Mouse (Mus musculus) kidney, adult 11 months (tissue): ENCODE data around the gene Csk.

Experiments used
- DNase-seq: peaks from one replicate; pipeline ENCODE4 v3.0.0; 2022

Gene Csk

GRCm38 (mm10) chr9:57653283-57653682 lies at the start of gene Csk:
Csk (minus strand) TSS chr9:57653631.
- no peak for DNase-seq

- DNase-seq, result no peak
Observed at GRCm38 (mm10) chr9:57698466-57699150, 45.2 kb upstream of the Csk start.

- no peak for DNase-seq
Observed at GRCm38 (mm10) chr9:57697380-57697779, 43.9 kb upstream of the Csk start.

GRCm38 (mm10) chr9:57696380-57697285 lies 43.2 kb upstream of the Csk start:
- DNase-seq, result peak; percentile 60

GRCm38 (mm10) chr9:57694108-57694507 lies 40.7 kb upstream of the Csk start:
- DNase-seq, result no peak

- no peak for DNase-seq
Observed at GRCm38 (mm10) chr9:57688606-57689005, 35.2 kb upstream of the Csk start.

GRCm38 (mm10) chr9:57688158-57688557 lies 34.7 kb upstream of the Csk start:
- no peak for DNase-seq

- no peak for DNase-seq
Observed at GRCm38 (mm10) chr9:57687751-57688150, 34.3 kb upstream of the Csk start, which contains the start of gene Cyp1a1. Cyp1a1 (plus strand) TSS chr9:57687928.

GRCm38 (mm10) chr9:57686011-57686410 lies 32.6 kb upstream of the Csk start:
- DNase-seq, result no peak

- no peak for DNase-seq
Observed at GRCm38 (mm10) chr9:57683520-57683919, 30.1 kb upstream of the Csk start, which contains the start of gene Cyp1a2. Cyp1a2 (minus strand) TSS chr9:57683703.

GRCm38 (mm10) chr9:57681411-57681810 lies 28.0 kb upstream of the Csk start:
- DNase-seq, result peak; percentile 62

GRCm38 (mm10) chr9:57671500-57671899 lies 18.1 kb upstream of the Csk start:
- no peak for DNase-seq

GRCm38 (mm10) chr9:57671037-57671436 lies 17.6 kb upstream of the Csk start:
- no peak for DNase-seq

- DNase-seq, result peak; percentile 89
Observed at GRCm38 (mm10) chr9:57669566-57669965, 16.1 kb upstream of the Csk start.

GRCm38 (mm10) chr9:57668277-57668676 lies 14.8 kb upstream of the Csk start:
- peak; percentile 50 for DNase-seq

GRCm38 (mm10) chr9:57667817-57668216 lies 14.4 kb upstream of the Csk start:
- no peak for DNase-seq

GRCm38 (mm10) chr9:57667136-57667535 lies 13.7 kb upstream of the Csk start:
- DNase-seq, result no peak

- DNase-seq, result no peak
Observed at GRCm38 (mm10) chr9:57666536-57666935, 13.1 kb upstream of the Csk start.

- no peak for DNase-seq
Observed at GRCm38 (mm10) chr9:57664616-57665015, 11.2 kb upstream of the Csk start.

- DNase-seq, result no peak
Observed at GRCm38 (mm10) chr9:57661552-57661951, 8.1 kb upstream of the Csk start.

GRCm38 (mm10) chr9:57660501-57660900 lies 7.1 kb upstream of the Csk start:
- peak; percentile 35 for DNase-seq

GRCm38 (mm10) chr9:57659774-57660173 lies 6.3 kb upstream of the Csk start:
- DNase-seq, result peak; percentile 74

- DNase-seq, result no peak
Observed at GRCm38 (mm10) chr9:57658970-57659369, 5.5 kb upstream of the Csk start.

GRCm38 (mm10) chr9:57657843-57658242 lies 4.4 kb upstream of the Csk start:
- no peak for DNase-seq
